Mouse (Mus musculus) limb, embryonic 12.5 days (tissue): ENCODE results near the gene Sugct. TPM values are rescaled to one million over a fixed set of nuclear protein-coding genes. Genes with fewer than 3 reads are reported as not detected.

ENCODE experiments used
- ATAC-seq: fragments of 200-750 bp; cut with Nextera tagmentation; 2 replicates; pipeline ENCODE4 v1.8.0; 2017; ENCODE audit warnings: low read depth, moderate TSS enrichment; ENCODE audit not compliant: insufficient number of reproducible peaks, insufficient read depth, low FRiP score, low TSS enrichment
- H3K27ac ChIP-seq: fragments of 300-500 bp; sonication (generic); 2 replicates; pipeline ENCODE4 v1.5.1; 2016; ENCODE audit warnings: mild to moderate bottlenecking, moderate library complexity
- H3K27me3 ChIP-seq: fragments of 300-500 bp; sonication (generic); 2 replicates; pipeline ENCODE4 v1.6.1; 2016; ENCODE audit warnings: mild to moderate bottlenecking, moderate library complexity
- H3K36me3 ChIP-seq: fragments of 300-500 bp; sonication (generic); 2 replicates; pipeline ENCODE4 v1.6.1; 2016; ENCODE audit warnings: mild to moderate bottlenecking, moderate library complexity
- H3K4me1 ChIP-seq: fragments of 300-500 bp; sonication (generic); replicated peaks from 2 replicates; pipeline ENCODE4 v1.6.1; 2016
- H3K4me2 ChIP-seq: fragments of 300-500 bp; sonication (generic); 2 replicates; pipeline ENCODE4 v1.6.1; 2016; ENCODE audit warnings: mild to moderate bottlenecking, moderate library complexity
- H3K4me3 ChIP-seq: fragments of 300-500 bp; sonication (generic); replicated peaks from 2 replicates; pipeline ENCODE4 v1.5.1; 2016; ENCODE audit warnings: mild to moderate bottlenecking
- H3K9ac ChIP-seq: fragments of 300-500 bp; sonication (generic); replicated peaks from 2 replicates; pipeline ENCODE4 v1.6.1; 2016; ENCODE audit warnings: mild to moderate bottlenecking, moderate library complexity
- H3K9me3 ChIP-seq: fragments of 300-500 bp; sonication (generic); 2 replicates; pipeline ENCODE4 v1.6.1; 2016; ENCODE audit warnings: mild to moderate bottlenecking, moderate library complexity
- WGBS: fragments of 180-500 bp; shearing (Covaris S2); methylation state at CpG from one replicate; pipeline ENCODE4 v1.1.7; 2016; 5-methylcytosine and 5-hydroxymethylcytosine counted together
- polyA plus RNA-seq: library from polyadenylated mRNA; unstranded; fragments of >200 nt; fragmentation: Nextera tagmentation; extraction: Ambion mirVana; gene quantifications from 2 replicates; pipeline ENCODE4 v1.2.1, GENCODE M21; 2016

The Sugct gene
- polyA plus RNA-seq, 1 experiment from 2014 or later, result 5.5 TPM

DNA sequence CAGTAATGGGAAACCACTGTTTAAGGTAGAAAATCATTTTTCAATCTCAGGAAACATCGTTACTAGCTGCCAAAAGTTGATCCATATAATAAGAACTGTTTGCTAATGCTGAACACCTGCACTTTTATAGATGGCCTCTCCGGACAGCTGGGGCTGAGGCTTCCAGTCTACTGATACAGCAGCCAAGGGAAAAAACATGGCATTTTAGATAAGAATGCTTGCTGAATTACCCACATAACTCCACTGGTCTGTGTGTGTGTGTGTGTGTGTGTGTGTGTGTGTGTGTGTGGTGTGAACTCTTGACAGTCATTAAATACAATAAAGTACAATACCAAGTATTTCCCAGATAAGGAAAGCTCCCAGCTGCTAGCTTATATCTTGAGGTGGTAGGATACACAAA, 608.8 kb downstream of the Sugct start:
- 8% methylated on average over 2 of the region's 2 CpGs for WGBS
- Histone ChIP-seq H3K27ac (no peak overlapping the region), H3K9ac (no peak overlapping the region), H3K9me3 (no peaks in the 10 kb centered on the region), H3K27me3 (no peaks in the 10 kb centered on the region), H3K4me3 (no peak overlapping the region), H3K4me2 (no peak overlapping the region), H3K36me3 (no peaks in the 10 kb centered on the region), H3K4me1 (peaks cover 24% of the 10 kb centered on the region)
- ATAC-seq, result peak; percentile 65; the same call in 1 of the 2 replicates

GRCm38 (mm10) chr13:17086146-17086545, 609.2 kb downstream of the Sugct start:
- Histone ChIP-seq H3K9me3 (no peaks in the 10 kb centered on the region), H3K27me3 (no peaks in the 10 kb centered on the region), H3K4me1 (peaks cover 24% of the 10 kb centered on the region), H3K36me3 (no peaks in the 10 kb centered on the region), H3K4me3 (no peak overlapping the region), H3K4me2 (no peak overlapping the region), H3K27ac (0 out of 2 replicates have a peak overlapping the region, but pooled peaks have one; percentile 19), H3K9ac (no peak overlapping the region)
- 0 out of 2 replicates have a peak, but pooled peaks have one; percentile 56 for ATAC-seq

DNA sequence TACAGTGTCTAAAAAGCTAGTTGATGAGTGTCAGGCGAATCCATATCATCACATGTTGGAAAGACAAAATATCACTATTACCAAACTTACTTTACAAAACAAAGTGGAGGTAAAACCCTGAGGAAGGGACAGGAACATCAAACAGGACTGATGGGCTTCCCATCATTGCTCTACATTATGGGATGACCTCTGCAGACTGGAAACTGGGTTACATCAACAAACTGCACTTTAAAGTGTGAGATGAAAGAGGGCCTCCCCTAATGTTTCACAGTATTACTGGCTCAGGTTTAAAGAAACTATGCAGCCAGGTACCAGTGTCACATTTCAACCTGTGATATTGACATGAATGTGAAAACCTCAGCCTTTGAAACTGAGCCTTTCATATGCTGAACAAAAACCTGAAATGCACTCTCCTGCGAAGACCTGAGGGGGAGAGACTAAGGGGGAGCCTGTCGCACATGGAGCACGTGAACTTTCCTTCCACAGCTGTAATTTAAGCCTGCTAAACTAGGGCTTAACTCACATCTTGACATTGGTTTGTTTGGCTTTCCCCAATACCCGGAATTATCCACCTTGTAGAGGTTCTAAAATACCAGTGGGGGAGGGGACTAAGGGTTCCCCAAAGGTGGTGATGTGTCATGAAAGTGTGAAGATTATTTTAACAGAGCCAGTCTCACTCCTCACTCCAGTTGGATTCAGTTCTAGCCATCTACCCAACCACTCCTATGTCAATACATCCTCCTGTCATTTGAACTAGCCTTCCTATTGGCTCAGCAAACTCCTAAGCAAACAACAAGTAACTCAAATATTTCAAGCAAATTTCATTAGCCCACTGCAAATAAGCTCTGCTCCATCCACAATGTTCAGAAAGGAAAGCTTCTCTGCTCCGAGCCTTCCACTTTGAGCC, 610.2 kb downstream of the Sugct start:
- peak; percentile 26; the same call in 1 of the 2 replicates for ATAC-seq
- no peaks in the 10 kb centered on the region for H3K9me3 ChIP-seq
- H3K36me3 ChIP-seq, result no peaks in the 10 kb centered on the region
- no peak overlapping the region for H3K4me3 ChIP-seq
- WGBS, result 40% methylated on average over 6 of the region's 6 CpGs
- H3K9ac ChIP-seq, result no peak overlapping the region
- no peak overlapping the region for H3K4me2 ChIP-seq
- no peaks in the 10 kb centered on the region for H3K27me3 ChIP-seq
- peaks cover 24% of the 10 kb centered on the region for H3K4me1 ChIP-seq
- 0 out of 2 replicates have a peak overlapping the region, but pooled peaks have one; percentile 19 for H3K27ac ChIP-seq

DNA sequence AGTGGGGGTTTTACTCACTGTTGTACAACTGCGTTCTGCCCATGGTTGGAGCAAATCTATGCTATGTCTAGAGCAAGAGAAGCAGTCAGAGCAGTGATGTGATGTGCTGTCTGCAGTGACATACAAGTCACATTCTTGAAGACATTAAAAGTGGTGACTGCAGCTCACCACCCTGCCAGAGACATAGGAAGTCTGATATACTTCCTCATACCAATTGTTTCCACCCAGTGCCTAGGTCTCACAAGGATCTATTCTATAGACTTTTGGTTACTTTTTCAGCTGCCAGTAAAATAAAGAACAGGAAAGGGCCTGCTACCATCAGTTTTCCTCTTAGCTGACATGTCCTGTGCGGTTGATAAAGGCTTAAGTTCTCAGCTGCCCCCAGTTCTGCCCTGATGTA, 613.7 kb downstream of the Sugct start:
- Histone ChIP-seq H3K9me3 (no peaks in the 10 kb centered on the region), H3K36me3 (no peaks in the 10 kb centered on the region), H3K4me1 (peaks cover 23% of the 10 kb centered on the region), H3K4me3 (no peak overlapping the region), H3K9ac (no peak overlapping the region), H3K27me3 (no peaks in the 10 kb centered on the region), H3K4me2 (no peak overlapping the region), H3K27ac (no peak overlapping the region)
- 87% methylated on average over 2 of the region's 2 CpGs for WGBS
- ATAC-seq, result no peak

- H3K27me3 ChIP-seq, result no peaks in the 10 kb centered on the region
- no peaks in the 10 kb centered on the region for H3K9me3 ChIP-seq
- H3K4me2 ChIP-seq, result no peak overlapping the region
- ATAC-seq, result no peak
- H3K4me3 ChIP-seq, result no peak overlapping the region
- no peak overlapping the region for H3K9ac ChIP-seq
- H3K4me1 ChIP-seq, result no peaks in the 10 kb centered on the region
- H3K36me3 ChIP-seq, result no peaks in the 10 kb centered on the region
- no peak overlapping the region for H3K27ac ChIP-seq
- WGBS, result 86% methylated on average over 3 of the region's 3 CpGs
These were observed 629.8 kb downstream of the Sugct start for GRCm38 (mm10) chr13:17065552-17065951.

GRCm38 (mm10) chr13:17056650-17057049, 638.7 kb downstream of the Sugct start:
- no peak overlapping the region for H3K27ac ChIP-seq
- no peaks in the 10 kb centered on the region for H3K4me1 ChIP-seq

GRCm38 (mm10) chr13:17043426-17044224, 651.7 kb downstream of the Sugct start:
- H3K4me1 ChIP-seq, result peaks cover 6% of the 10 kb centered on the region; the same call in 1 of the 2 replicates
- H3K27ac ChIP-seq, result no peak overlapping the region
- H3K27me3 ChIP-seq, result no peaks in the 10 kb centered on the region
- H3K9me3 ChIP-seq, result no peaks in the 10 kb centered on the region
- H3K9ac ChIP-seq, result no peak overlapping the region
- ATAC-seq, result no peak
- H3K4me2 ChIP-seq, result no peak overlapping the region
- 89% methylated on average over 3 of the region's 3 CpGs for WGBS
- H3K36me3 ChIP-seq, result no peaks in the 10 kb centered on the region
- H3K4me3 ChIP-seq, result no peak overlapping the region

More at GRCm38 (mm10) chr13:17056650-17057049, 638.7 kb downstream of the Sugct start:
- no peak for ATAC-seq
- no peaks in the 10 kb centered on the region for H3K9me3 ChIP-seq
- H3K9ac ChIP-seq, result no peak overlapping the region
- no peak overlapping the region for H3K4me2 ChIP-seq
- H3K27me3 ChIP-seq, result no peaks in the 10 kb centered on the region
- WGBS, result 93% methylated on average over 2 of the region's 2 CpGs
- H3K36me3 ChIP-seq, result no peaks in the 10 kb centered on the region
- no peak overlapping the region for H3K4me3 ChIP-seq

GRCm38 (mm10) chr13:17042332-17042731, 653.0 kb downstream of the Sugct start:
- no peaks in the 10 kb centered on the region for H3K9me3 ChIP-seq
- peaks cover 6% of the 10 kb centered on the region; the same call in 1 of the 2 replicates for H3K4me1 ChIP-seq
- no peak overlapping the region for H3K27ac ChIP-seq
- WGBS, result 74% methylated on average over 2 of the region's 2 CpGs
- H3K4me2 ChIP-seq, result no peak overlapping the region
- no peaks in the 10 kb centered on the region for H3K36me3 ChIP-seq
- H3K9ac ChIP-seq, result no peak overlapping the region
- H3K4me3 ChIP-seq, result no peak overlapping the region
- no peaks in the 10 kb centered on the region for H3K27me3 ChIP-seq
- no peak for ATAC-seq

DNA sequence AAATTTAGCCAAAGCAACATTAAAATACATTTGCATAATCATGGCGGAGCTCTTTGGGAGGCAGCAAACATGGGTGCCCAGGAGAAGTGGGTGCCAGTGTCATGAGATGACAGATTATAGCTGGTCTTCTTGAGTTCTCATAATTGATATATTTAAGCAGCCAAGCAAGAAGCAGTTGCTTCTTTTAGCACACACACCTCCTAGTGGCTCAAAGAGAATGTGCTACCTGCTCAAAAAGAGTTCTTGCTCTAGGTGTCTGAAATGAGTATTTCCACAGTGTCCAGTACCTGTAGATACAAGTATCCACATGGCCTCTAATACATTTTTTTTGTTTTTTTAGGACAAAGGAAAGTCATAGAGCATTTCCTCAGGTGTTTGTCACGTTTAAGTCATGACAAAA, 655.6 kb downstream of the Sugct start:
- no peaks in the 10 kb centered on the region for H3K9me3 ChIP-seq
- no peaks in the 10 kb centered on the region for H3K27me3 ChIP-seq
- WGBS, result 69% methylated on average over 2 of the region's 2 CpGs
- no peak overlapping the region for H3K27ac ChIP-seq
- H3K4me1 ChIP-seq, result peaks cover 6% of the 10 kb centered on the region; the same call in 1 of the 2 replicates
- H3K4me2 ChIP-seq, result no peak overlapping the region
- no peak overlapping the region for H3K9ac ChIP-seq
- H3K4me3 ChIP-seq, result no peak overlapping the region
- no peaks in the 10 kb centered on the region for H3K36me3 ChIP-seq
- no peak for ATAC-seq

GRCm38 (mm10) chr13:17038341-17038740, 657.0 kb downstream of the Sugct start:
- 87% methylated on average over 4 of the region's 4 CpGs for WGBS
- H3K4me3 ChIP-seq, result no peak overlapping the region
- no peaks in the 10 kb centered on the region for H3K27me3 ChIP-seq
- no peaks in the 10 kb centered on the region for H3K36me3 ChIP-seq
- no peak for ATAC-seq
- no peaks in the 10 kb centered on the region for H3K9me3 ChIP-seq
- peaks cover 6% of the 10 kb centered on the region; the same call in 1 of the 2 replicates for H3K4me1 ChIP-seq
- H3K9ac ChIP-seq, result no peak overlapping the region
- H3K27ac ChIP-seq, result no peak overlapping the region
- H3K4me2 ChIP-seq, result no peak overlapping the region

DNA sequence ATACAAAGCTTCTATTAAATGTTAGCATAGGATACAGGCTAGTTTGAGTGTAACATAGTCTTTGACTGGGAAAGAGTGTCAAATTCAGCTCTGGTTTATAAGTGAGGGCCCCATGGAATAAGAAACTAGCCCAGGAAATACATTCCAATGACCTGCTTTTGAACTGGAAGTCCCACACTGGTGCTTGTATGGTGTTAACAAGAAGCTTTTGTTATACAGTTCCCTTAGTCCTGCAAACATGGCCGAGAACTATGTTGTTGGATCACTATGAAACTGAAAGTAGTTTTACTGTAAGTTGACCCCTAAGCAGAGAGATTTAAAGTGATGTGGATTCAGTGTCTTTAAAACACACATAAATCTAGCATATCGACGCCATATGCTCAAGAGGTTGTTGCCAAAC, 657.5 kb downstream of the Sugct start:
- H3K4me2 ChIP-seq, result no peak overlapping the region
- no peaks in the 10 kb centered on the region for H3K9me3 ChIP-seq
- no peak overlapping the region for H3K27ac ChIP-seq
- H3K4me3 ChIP-seq, result no peak overlapping the region
- no peak for ATAC-seq
- no peaks in the 10 kb centered on the region for H3K27me3 ChIP-seq
- H3K4me1 ChIP-seq, result peaks cover 6% of the 10 kb centered on the region; the same call in 1 of the 2 replicates
- H3K9ac ChIP-seq, result no peak overlapping the region
- H3K36me3 ChIP-seq, result no peaks in the 10 kb centered on the region
- 75% methylated on average over 3 of the region's 3 CpGs for WGBS
